Mouse (Mus musculus): ENCODE measurements around the gene 4930407I10Rik.

GRCm38 (mm10) chr15:82069898-82070297 is 10.9 kb downstream of the 4930407I10Rik start, which contains the start of gene Mei1:
- TF ChIP-seq POLR2A (IDR thresholded peaks at IDR 0.05; ENCODE audit: control insufficient read depth, extremely low read depth, insufficient read depth, low read length, poor library complexity) (no peak), CTCF (IDR thresholded peaks at IDR 0.05; ENCODE audit: borderline replicate concordance, control insufficient read depth, extremely low read depth, insufficient read depth, low read length, poor library complexity) (no peak)

Measured in thymus, adult 2 months (tissue).